Mouse (Mus musculus) kidney, adult 8-10 months (tissue): ENCODE data around the gene Plxna4.

Source experiments
- DNase-seq, 2 experiments: peaks; one replicate each; pipeline ENCODE4 v3.0.0; 2022

Gene Plxna4

DNA sequence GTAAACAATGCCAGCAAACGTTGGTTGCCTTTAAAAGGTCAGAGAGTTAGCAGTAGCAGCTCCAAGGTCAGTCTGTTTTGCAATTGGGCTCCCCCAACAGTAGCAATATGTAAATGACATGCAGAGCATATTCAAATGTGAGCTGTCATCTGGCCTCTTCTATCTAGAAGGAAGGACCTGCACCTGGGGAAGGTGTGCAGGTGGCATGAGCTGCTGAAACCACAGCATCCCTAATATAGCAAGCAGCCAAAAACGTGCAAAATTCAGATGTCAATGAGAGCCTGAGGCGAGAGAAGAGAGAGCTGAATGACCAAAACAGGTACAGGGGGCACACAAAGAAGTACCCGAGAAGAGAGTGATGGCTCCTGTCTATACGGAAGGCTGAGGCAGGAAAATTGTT is 118.8 kb downstream of the Plxna4 start:
- DNase-seq = no peak

- DNase-seq = no peak
Measured at GRCm38 (mm10) chr6:32465129-32465528, 122.9 kb downstream of the Plxna4 start.

DNA sequence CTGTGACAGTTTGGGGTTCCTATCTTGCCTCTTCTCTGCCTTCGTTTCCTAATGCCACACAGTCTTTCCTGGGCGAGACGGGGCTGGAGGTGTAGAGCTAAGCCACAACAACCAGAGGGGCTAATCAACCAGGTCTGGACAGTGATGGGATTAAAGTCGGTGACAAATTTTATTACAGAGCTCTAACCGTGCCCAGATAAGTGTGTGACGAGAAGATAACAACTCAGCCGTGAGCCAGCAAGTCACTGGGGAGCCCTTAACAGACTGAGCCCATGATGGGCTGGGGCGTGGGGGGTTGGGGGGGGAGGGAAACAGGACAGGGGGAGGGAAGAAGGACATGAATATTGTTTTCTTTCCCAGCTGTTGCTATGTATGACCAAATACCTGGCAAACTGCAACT is 123.4 kb downstream of the Plxna4 start:
- DNase-seq = no peak

DNA sequence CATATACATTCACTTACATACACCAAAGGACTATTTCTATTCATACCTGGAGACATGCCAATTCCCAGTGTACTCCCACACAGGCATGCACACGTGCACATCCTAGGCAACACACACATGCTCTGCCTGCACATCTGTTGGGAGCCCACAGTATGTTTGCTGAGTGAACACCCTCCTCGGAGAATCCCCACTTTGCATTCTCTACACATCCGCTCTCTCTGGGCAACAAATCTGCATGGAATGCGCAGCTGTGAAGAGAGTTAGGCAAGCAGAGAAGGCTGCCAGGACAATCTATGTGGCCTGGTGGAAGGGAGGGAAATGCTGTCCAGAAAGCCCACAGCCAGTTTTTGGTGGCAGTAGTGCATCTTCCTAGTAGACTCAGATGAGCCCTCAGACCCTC is 123.9 kb downstream of the Plxna4 start:
- DNase-seq = no peak

- peak; percentile 23 to 47 for DNase-seq
Measured at GRCm38 (mm10) chr6:32460400-32460799, 127.6 kb downstream of the Plxna4 start.

DNA sequence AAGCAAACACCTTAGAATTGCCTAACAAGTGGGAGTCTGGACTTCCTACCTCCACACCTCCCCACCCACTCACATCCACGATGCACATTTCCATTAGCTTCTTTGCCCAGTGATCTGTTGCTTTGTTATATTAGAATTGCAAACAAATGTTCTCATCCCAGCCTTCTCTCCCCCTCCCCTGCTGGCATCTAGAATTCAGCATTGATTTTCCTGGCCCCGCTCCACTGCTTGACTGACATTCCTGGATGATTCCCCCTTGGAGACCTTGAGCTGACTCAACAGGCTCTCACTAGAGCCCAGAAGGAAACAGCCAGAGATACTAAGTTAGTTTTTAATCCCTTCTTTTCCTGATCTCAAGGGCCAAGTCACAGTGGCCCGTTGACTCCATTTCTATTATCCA is 131.4 kb downstream of the Plxna4 start:
- DNase-seq = no peak

- DNase-seq = no peak
Measured at GRCm38 (mm10) chr6:32451851-32452250, 136.1 kb downstream of the Plxna4 start.

DNA sequence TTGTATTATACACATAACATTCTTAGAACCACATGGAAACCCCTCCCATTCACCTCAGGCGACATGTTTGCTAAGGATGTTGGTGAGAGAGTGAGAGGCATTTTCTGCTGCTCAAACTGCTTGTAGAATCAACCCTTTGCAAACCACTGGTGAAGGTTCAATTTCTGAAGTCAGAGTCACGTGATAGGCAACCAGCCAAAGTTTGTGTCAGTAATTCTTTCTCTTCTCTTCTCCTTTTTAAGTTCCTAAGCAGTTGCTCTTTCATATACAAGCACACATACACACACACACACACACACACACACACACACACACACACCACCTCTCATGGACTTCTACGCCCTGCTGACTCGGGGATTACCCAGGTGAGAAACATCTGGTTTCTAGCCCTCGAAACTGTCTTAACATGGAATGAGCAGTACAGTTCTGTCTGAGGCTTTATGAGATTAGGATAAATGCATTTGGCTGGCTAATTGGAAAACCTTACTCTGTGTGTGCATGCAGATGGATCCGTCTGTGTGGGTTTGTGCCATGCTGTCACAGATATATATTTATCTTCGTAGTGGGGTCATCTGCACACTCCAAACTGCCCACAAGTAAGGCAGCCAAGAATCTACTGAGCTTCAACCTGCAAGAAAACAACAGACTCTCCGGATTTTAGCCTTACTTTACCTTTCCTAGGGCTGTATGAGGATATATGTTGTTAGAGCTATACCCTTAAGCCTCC is 138.6 kb downstream of the Plxna4 start:
- peak in 1 of 2 experiments; percentile 9 for DNase-seq

- no peak for DNase-seq
Measured at GRCm38 (mm10) chr6:32448787-32449186, 139.2 kb downstream of the Plxna4 start.

DNA sequence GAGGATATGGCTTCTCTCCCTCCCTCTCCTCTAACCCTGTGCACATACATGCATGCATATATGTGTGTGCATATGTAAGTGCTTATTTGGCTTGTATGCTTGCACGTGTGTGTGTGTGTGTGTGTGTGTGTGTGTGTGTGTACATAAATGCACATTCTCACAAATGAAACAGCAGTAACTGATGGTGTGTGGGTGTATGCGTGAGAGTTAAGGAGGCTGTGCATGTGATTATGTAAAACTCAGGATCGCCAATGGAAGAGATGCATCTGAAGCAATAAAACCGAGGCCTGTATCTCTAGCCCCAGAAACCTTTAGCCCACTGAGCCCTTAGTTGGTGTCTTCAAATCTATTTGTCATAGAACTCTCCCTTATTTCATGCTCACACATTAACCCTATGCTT is 141.7 kb downstream of the Plxna4 start:
- DNase-seq = no peak

DNA sequence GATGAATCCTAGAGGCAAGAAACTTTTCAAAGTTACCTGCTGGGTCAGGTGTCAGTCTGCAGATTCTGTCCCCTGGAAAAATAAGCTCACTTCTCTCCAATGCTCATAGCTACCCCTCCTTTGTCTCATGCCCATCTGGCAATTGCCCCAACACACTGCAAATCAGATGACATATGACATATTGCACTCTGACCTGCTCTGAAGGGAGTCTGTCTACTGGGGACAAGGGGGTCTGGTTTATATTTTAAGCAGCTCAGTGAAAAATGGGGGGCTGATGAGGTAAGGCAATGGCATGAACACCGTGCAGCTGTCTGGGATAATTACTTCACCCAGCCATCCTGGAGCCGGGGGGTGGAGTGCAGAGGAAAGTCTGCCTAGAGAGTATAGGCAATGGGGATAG is 142.7 kb downstream of the Plxna4 start:
- no peak for DNase-seq

DNA sequence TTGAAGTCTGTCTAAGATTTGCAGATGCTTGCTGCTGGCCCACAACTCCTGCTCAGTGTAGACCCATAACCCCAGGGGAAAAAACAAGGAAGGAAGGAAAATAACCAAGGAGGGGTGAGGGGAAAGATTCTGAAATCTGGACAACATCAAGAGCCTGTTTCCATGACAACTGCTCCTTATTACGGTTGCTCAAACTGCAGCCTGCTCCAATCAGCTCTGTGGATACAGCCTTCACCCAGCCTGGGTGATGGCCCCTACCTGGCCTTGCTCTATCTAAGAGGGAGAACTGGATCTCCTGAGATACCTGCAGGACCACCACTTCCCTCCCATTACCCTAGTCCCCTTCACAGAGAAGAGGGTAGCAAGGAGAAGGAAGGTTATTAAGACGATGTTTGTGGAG is 143.6 kb downstream of the Plxna4 start:
- DNase-seq = no peak

- no peak for DNase-seq
Measured at GRCm38 (mm10) chr6:32443679-32444078, 144.3 kb downstream of the Plxna4 start.

DNA sequence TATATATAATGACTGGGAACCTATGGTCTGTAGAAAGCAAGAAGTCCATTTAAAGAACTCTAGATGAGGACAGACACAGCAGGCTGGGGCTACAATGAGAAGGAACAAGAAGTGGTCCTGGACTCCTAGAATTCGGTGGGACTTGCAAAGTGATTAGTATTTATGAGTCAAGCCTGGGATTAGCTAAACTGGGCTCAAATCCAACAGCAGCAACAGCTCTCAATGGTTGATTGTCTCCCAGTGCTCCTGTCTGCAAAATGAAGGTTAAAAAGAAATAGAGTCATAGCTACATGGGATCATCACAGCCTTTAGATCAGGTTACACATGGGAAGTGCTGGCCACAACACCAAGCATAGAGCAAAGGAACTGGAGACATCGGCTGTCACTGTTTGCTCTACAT is 148.6 kb downstream of the Plxna4 start:
- DNase-seq = no peak

- no peak for DNase-seq
Measured at GRCm38 (mm10) chr6:32437219-32437618, 150.8 kb downstream of the Plxna4 start.

GRCm38 (mm10) chr6:32423124-32423523 is 164.9 kb downstream of the Plxna4 start:
- DNase-seq = no peak

GRCm38 (mm10) chr6:32420610-32421009 is 167.4 kb downstream of the Plxna4 start:
- DNase-seq = no peak

GRCm38 (mm10) chr6:32417351-32417750 is 170.6 kb downstream of the Plxna4 start:
- DNase-seq = no peak

GRCm38 (mm10) chr6:32411325-32411724 is 176.7 kb downstream of the Plxna4 start:
- no peak for DNase-seq

DNA sequence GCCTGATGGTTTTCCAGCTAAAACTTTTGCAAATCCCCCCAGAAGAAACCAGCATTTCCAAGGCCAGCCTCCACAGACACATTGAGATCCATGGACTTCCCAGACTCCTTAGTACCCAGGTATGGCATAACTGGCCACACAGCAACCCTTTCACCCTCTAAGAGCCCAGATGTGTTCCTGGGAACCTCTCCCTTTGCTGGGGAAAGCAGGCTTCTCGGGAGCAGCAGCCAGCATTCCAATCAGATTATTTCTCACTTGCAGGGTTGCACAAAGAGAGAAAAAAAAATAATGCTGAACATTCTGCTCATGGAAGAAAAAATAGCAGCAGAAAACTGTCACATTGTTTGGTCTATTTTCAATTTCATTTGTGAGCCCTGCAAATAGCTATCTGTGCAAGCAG is 178.4 kb downstream of the Plxna4 start:
- no peak for DNase-seq

GRCm38 (mm10) chr6:32407574-32408185 is 180.3 kb downstream of the Plxna4 start:
- DNase-seq = no peak

DNA sequence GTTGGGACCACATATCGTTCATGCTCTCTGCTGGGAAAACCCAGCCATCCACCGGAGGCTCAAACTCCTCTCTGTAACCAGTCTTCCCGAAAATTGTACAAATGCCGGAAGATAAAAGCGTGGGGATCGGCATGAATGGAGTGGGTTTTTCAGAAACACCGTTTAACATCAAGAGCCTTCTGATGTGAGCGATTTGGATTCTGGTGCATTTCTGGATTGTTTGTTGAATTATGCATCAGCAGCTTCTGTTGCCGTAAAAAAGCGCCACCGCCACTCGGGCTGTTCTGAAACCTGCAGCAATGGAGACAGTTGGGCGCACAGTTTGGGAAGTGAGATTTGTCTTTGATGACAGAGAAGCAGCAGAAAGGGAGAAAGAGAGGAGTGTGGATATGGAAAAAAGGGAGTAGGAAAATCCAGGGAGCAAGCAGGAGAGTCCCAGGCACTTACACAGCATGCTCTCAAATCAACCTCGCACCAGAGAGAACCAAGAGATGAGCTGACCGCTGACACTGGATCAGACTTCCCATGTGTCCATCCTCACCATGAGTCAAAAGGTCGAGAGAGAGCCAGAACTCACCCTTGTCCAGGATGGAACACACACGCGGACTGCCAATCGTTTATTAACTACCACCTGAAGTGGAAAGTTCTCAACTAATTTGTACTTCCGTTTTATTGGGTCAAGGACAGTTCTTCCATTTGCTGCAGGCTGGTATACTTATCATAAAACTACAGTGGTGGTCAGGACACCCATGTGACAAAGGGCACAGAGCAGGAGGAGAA is 181.5 kb downstream of the Plxna4 start:
- peak; percentile 69 for DNase-seq

- no peak for DNase-seq
Measured at GRCm38 (mm10) chr6:32402560-32403235, 185.3 kb downstream of the Plxna4 start.
